Mouse (Mus musculus) erythroblast, embryonic 14.5 days (primary cell): Measurements from ENCODE around the gene Pdzrn3.

ENCODE experiments used
- GATA1 ChIP-seq: IDR thresholded peaks from 2 replicates; pipeline ENCODE4 v1.6.1; 2012; ENCODE audit warnings: low read length, inconsistent platforms, mixed read lengths
- TAL1 ChIP-seq: IDR thresholded peaks from 3 replicates; pipeline ENCODE4 v1.6.1; 2012; ENCODE audit warnings: low read length, inconsistent platforms, mixed read lengths

DNA sequence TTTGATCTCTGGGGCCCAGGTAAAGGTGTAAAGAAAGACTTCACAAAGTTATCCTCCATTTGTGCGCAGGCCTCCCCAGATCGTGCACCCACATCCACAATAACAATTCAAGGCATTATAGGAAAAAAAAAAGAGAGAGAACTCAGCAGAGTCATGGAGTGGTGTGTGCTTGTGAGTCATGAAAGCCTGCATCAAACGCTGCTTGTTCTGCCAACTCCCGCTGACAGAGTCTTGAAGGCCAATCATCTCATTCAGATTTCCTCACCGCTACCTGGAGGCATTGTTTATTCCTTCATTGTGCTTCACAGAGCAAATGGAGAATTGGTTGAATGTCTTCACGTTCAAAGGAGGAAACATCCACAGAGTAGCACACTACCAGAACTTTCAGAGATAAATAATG is 6.8 kb upstream of the Pdzrn3 start:
- TF ChIP-seq GATA1 = no peak
- no peak for TF ChIP-seq TAL1
